Mouse (Mus musculus) thymus, adult 2 months (tissue): ENCODE measurements around the gene Wasf3. TPM values are rescaled to one million over a fixed set of nuclear protein-coding genes. Genes with fewer than 3 reads are reported as not detected.

ENCODE experiments used
- DNase-seq: peaks from one replicate; pipeline ENCODE4 v3.0.0; 2021
- H3K27ac ChIP-seq: fragments of 200-500 bp; 2 replicates; pipeline ENCODE4 v1.5.1; 2012; ENCODE audit warnings: low read length, control low read depth; ENCODE audit not compliant: control insufficient read depth, insufficient read depth
- H3K27me3 ChIP-seq: fragments of 200-500 bp; 2 replicates; pipeline ENCODE4 v1.6.1; 2012; ENCODE audit warnings: mild to moderate bottlenecking, low read length, moderate library complexity, mixed read lengths; ENCODE audit not compliant: control insufficient read depth, insufficient read depth
- H3K36me3 ChIP-seq: fragments of 200-500 bp; 2 replicates; pipeline ENCODE4 v1.6.1; 2012; ENCODE audit warnings: mild to moderate bottlenecking, low read length, moderate library complexity; ENCODE audit not compliant: control insufficient read depth, insufficient read depth
- H3K4me1 ChIP-seq: fragments of 200-500 bp; replicated peaks from 2 replicates; pipeline ENCODE4 v1.6.1; 2012; ENCODE audit warnings: low read length; ENCODE audit not compliant: control insufficient read depth, insufficient read depth
- H3K4me3 ChIP-seq: fragments of 200-500 bp; 2 replicates; pipeline ENCODE4 v1.5.1; 2012; ENCODE audit warnings: mild to moderate bottlenecking, low read length, control low read depth, moderate library complexity; ENCODE audit not compliant: control insufficient read depth, insufficient read depth
- CTCF ChIP-seq: fragments of 200-500 bp; IDR thresholded peaks from 2 replicates; pipeline ENCODE4 v1.5.1; 2012; ENCODE audit warnings: mild to moderate bottlenecking, control low read depth, low read length, moderate library complexity, borderline replicate concordance; ENCODE audit not compliant: control insufficient read depth, poor library complexity, insufficient read depth; ENCODE audit errors: extremely low read depth
- POLR2A ChIP-seq: fragments of 200-500 bp; IDR thresholded peaks from 2 replicates; pipeline ENCODE4 v1.6.1; 2012; ENCODE audit warnings: mild to moderate bottlenecking, low read length, control low read depth, moderate library complexity; ENCODE audit not compliant: control insufficient read depth, poor library complexity, insufficient read depth; ENCODE audit errors: extremely low read depth
- WGBS: fragments of 180-500 bp; shearing (Covaris S2); methylation state at CpG from one replicate; pipeline ENCODE4 v1.1.7; 2018; 5-methylcytosine and 5-hydroxymethylcytosine counted together
- polyA plus RNA-seq: library from polyadenylated mRNA; depleted of rRNA; stranded (reverse); fragments of >200 nt; gene quantifications from 2 replicates; pipeline ENCODE4 v1.2.3, GENCODE M21; 2012

The Wasf3 gene
- polyA plus RNA-seq, 1 experiment, result 0.97 TPM

DNA sequence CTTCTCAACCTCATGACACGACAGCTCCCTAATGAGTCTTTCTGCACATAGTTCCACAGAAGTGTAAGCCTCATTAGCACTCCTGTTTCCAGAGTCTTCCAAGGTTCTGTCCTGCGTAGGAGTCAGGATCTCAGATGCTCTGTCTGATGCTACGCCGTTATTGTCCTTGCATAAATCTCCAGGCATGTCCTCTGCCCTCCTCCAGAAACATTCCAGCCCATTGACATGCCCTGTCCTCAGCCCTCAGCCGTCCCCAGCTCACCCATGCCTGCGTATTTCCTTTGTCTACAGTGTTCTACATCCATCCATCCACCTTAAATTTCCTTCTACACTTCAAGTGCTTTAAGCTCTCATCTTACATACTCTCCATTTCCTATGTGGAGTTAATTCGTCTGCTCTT, 32.8 kb upstream of the Wasf3 start:
- Histone ChIP-seq H3K4me3 (no peak overlapping the region), H3K27ac (no peak overlapping the region), H3K36me3 (no peaks in the 10 kb centered on the region), H3K27me3 (no peaks in the 10 kb centered on the region), H3K4me1 (no peaks in the 10 kb centered on the region)
- 92% methylated on average over 7 of the region's 7 CpGs for WGBS
- no peak for DNase-seq
- TF ChIP-seq CTCF (no peak), POLR2A (no peak)

DNA sequence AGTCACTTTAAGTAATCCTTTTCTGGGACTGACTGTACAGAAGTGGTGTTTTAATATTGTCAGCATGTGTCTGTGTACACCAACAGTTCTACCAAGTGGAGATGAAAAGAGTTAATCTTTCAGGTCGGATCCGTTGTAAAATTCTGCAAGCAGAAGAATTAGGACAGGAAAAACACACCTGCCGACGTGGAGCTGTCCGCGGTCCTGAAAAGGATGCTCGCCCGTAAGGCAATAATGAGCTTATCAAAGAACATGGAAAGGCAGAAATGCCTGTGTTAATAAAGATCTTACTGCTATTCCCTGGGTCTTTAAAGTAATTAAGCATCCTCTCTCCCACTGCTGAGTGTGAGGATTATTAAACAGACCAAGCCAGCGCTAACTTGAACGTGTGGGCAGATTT, 24.4 kb upstream of the Wasf3 start:
- 43% methylated on average over 10 of the region's 10 CpGs for WGBS
- Histone ChIP-seq H3K27ac (no peak overlapping the region), H3K27me3 (no peaks in the 10 kb centered on the region), H3K36me3 (no peaks in the 10 kb centered on the region), H3K4me3 (no peak overlapping the region), H3K4me1 (no peaks in the 10 kb centered on the region)
- peak; percentile 5 for DNase-seq
- TF ChIP-seq CTCF, result no peak
- no peak for TF ChIP-seq POLR2A

DNA sequence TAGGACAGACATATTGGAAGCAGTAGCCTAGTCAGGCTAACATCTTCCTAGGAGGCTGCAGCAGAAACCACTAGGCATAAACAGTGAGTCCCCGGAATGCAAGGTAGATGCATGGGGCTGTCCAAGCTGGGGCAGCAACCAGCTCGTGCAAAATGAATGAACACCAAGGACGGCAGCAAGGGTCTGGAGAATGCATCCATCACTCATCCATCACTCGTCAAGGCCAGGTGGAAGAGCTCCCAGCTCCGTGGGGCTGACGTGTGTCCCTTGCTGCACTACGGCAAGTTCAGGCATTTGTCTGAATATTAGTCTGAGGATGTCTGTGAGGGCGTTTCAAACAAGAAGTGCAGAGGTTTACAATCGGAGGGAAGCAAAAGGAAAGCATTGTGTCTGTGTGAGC, 22.1 kb upstream of the Wasf3 start:
- no peak for DNase-seq
- Histone ChIP-seq H3K4me1 (no peaks in the 10 kb centered on the region), H3K27me3 (no peaks in the 10 kb centered on the region), H3K4me3 (no peak overlapping the region), H3K36me3 (no peaks in the 10 kb centered on the region), H3K27ac (no peak overlapping the region)
- TF ChIP-seq CTCF (no peak), POLR2A (no peak)
- 92% methylated on average over 9 of the region's 9 CpGs for WGBS

DNA sequence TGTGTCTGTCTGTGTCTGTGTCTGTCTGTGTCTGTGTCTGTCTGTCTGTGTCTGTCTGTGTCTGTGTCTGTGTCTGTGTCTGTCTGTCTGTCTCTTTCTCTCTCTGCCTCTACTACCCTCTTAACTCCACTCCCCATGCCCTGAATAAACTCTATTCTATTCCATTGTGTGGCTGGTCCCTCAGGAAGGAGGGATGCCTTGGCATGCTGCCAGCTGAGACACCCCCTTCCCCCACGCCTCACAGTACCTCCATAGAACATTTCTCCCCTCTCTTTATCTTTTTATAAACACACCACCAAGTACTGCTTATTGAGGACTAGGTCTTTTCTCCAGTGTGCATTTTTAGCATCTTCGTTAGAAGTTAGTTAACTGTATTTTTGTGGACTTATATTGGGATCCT, 16.4 kb upstream of the Wasf3 start:
- Histone ChIP-seq H3K27ac (no peak overlapping the region), H3K36me3 (no peaks in the 10 kb centered on the region), H3K27me3 (no peaks in the 10 kb centered on the region), H3K4me3 (no peak overlapping the region), H3K4me1 (no peaks in the 10 kb centered on the region)
- no peak for TF ChIP-seq CTCF
- no peak for TF ChIP-seq POLR2A
- DNase-seq, result no peak
- WGBS, result 82% methylated on average over 2 of the region's 2 CpGs

DNA sequence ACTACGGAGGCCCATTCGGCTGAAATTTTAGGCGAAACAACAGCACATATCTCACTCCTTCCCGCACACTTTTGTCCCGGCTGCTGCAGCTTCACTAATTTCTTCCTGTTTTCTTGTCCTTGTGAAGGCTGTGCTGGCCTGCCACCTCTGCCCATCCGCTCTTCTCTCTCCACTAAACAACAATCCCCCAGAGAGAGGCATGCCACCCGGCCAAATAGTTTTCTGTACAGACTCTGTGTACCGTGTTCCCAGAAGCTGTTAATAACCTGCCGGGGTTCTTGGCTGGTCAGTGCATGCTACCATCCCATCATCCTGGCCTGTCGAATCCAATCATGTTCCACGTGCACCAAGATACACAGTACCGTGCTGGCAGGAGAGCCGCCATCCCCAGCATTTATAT, 15.8 kb upstream of the Wasf3 start:
- no peaks in the 10 kb centered on the region for H3K27me3 ChIP-seq
- no peak for DNase-seq
- H3K27ac ChIP-seq, result no peak overlapping the region
- 95% methylated on average over 13 of the region's 13 CpGs for WGBS
- no peaks in the 10 kb centered on the region for H3K36me3 ChIP-seq
- H3K4me3 ChIP-seq, result no peak overlapping the region
- no peaks in the 10 kb centered on the region for H3K4me1 ChIP-seq
- TF ChIP-seq CTCF (no peak), POLR2A (no peak)

DNA sequence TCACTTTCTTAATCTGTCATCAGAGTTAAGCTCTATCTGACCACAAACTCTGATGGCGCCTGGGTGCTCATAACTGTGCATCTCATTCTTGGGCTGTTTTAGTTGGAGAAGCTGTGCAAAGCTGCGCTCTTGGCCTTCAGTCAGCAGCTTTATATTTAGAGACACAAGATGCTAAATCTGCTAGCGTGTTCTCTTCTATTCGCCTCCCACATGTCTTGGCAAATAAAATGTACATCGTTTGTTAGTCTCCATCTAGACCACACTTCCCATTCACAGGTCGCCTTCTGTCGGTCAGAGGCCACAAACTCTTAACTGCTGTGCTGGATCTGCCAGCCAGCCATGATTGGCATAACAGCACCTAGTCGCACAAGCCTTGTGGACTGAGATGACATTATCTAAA, 14.0 kb upstream of the Wasf3 start:
- TF ChIP-seq POLR2A (no peak), CTCF (no peak)
- Histone ChIP-seq H3K27ac (no peak overlapping the region), H3K4me1 (no peaks in the 10 kb centered on the region), H3K4me3 (no peak overlapping the region), H3K27me3 (no peaks in the 10 kb centered on the region), H3K36me3 (no peaks in the 10 kb centered on the region)
- no peak for DNase-seq
- 91% methylated on average over 8 of the region's 8 CpGs for WGBS

DNA sequence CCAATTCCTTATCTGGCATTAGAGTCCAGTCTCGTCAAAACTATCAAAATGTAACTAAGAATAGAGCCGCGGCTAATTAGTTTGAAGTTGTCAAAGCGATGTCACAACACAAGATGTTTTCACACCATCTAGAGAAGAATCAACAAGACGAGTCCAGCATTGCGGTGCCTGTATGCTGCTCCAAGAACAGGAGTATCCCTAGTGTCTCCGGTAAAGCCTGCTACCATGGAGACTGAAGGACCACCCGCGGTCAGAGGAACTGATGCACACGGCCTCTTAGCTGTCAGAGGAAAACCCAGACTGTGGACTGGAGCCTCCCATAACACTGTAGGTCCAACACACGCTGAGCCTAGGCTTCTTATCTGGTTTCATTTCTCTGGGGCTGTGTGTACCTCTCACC, 11.5 kb upstream of the Wasf3 start:
- no peak overlapping the region for H3K4me3 ChIP-seq
- 92% methylated on average over 11 of the region's 11 CpGs for WGBS
- no peak for TF ChIP-seq POLR2A
- no peak for TF ChIP-seq CTCF
- no peak overlapping the region for H3K27ac ChIP-seq
- no peaks in the 10 kb centered on the region for H3K4me1 ChIP-seq
- no peak for DNase-seq
- no peaks in the 10 kb centered on the region for H3K36me3 ChIP-seq
- H3K27me3 ChIP-seq, result no peaks in the 10 kb centered on the region
